Mouse (Mus musculus) stomach, embryonic 16.5 days (tissue): Measurements from ENCODE around the gene Unkl. TPM values are rescaled to one million over a fixed set of nuclear protein-coding genes. Genes with fewer than 3 reads are reported as not detected.

ENCODE experiments used
- ATAC-seq: fragments of 200-750 bp; cut with Nextera tagmentation; 2 replicates; pipeline ENCODE4 v1.8.0; 2017; ENCODE audit warnings: moderate number of reproducible peaks, moderate TSS enrichment; ENCODE audit not compliant: insufficient read depth, low FRiP score
- H3K27ac ChIP-seq: fragments of 300-500 bp; sonication (generic); 2 replicates; pipeline ENCODE4 v1.5.1; 2014; ENCODE audit warnings: low read length
- H3K27me3 ChIP-seq: fragments of 300-500 bp; sonication (generic); 2 replicates; pipeline ENCODE4 v1.6.1; 2014; ENCODE audit warnings: low read length, control low read depth, mixed read lengths; ENCODE audit not compliant: control insufficient read depth, insufficient read depth
- H3K36me3 ChIP-seq: fragments of 300-500 bp; sonication (generic); 2 replicates; pipeline ENCODE4 v1.6.1; 2014; ENCODE audit warnings: low read length; ENCODE audit not compliant: control insufficient read depth, insufficient read depth
- H3K4me1 ChIP-seq: fragments of 300-500 bp; sonication (generic); 2 replicates; pipeline ENCODE4 v1.6.1; 2014; ENCODE audit warnings: low read length, control low read depth, mixed read lengths; ENCODE audit not compliant: control insufficient read depth, insufficient read depth
- H3K4me2 ChIP-seq: fragments of 300-500 bp; sonication (generic); 2 replicates; pipeline ENCODE4 v1.6.1; 2014; ENCODE audit warnings: low read depth, low read length, mixed read lengths
- H3K4me3 ChIP-seq: fragments of 300-500 bp; sonication (generic); replicated peaks from 2 replicates; pipeline ENCODE4 v1.5.1; 2014; ENCODE audit warnings: mild to moderate bottlenecking, low read length
- H3K9ac ChIP-seq: fragments of 300-500 bp; sonication (generic); 2 replicates; pipeline ENCODE4 v1.6.1; 2014; ENCODE audit warnings: low read length
- H3K9me3 ChIP-seq: fragments of 300-500 bp; sonication (generic); replicated peaks from 2 replicates; pipeline ENCODE4 v1.6.1; 2016; ENCODE audit warnings: low read length, control low read depth; ENCODE audit not compliant: control insufficient read depth
- WGBS: fragments of 180-500 bp; shearing (Covaris S2); extraction: QIAGEN DNeasy Blood & Tissue Kit; methylation state at CpG from one replicate; pipeline ENCODE4 v1.1.7; 2014; 5-methylcytosine and 5-hydroxymethylcytosine counted together
- polyA plus RNA-seq: library from polyadenylated mRNA; unstranded; fragments of >200 nt; fragmentation: Nextera tagmentation; extraction: Ambion mirVana; gene quantifications from 2 replicates; pipeline ENCODE4 v1.2.1, GENCODE M21; 2015

Unkl gene
- polyA plus RNA-seq = 6.9 and 9.0 TPM in 2 replicates

DNA sequence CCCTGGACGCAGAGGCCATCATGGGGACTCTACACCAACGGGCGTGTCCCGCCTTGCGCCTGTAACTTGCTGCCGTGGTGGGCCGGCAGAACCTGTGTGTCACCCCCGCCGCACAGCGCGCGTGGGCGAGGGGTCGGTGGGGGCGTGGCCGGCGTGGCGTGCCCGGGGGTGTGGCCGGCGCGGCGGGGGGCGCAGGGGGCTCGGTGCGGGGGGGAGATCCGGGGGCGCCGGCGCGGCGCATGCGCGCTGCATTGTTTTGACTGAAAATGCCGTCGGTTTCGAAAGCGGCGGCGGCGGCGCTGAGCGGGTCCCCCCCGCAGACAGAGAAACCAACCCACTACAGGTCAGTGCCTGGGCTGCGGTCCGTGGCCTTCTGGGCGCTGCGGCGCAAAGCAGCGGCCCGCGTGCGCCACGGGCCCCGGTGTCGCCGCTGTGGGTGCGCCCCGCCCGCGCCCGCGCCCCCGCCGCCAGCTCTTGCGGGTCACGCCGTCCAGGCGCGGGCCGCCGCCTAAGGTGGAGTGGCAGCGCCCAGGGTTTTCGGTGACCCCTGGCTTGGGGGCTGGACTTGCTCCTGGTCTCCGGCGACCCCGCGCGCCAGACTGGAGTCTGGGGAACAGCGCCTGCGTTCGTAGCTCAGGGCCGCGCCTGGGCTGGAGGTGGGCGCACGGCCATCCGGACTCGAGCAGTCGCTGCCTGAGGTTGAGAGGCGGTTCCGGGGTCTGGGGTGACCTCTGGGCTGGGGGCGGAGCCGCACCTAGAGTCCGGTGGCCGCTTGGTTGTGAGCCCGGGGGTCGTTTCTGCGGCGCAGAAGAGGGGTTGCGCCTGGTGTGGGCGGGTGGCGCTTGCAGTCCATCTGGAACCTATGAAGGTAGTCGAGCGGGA lies at the start of gene Unkl:
Gene Unkl, plus strand, starts transcription at position 248 of the 882 bp plus-strand sequence.
- H3K9me3 ChIP-seq = no peaks in the 10 kb centered on the region
- no peaks in the 10 kb centered on the region for H3K27me3 ChIP-seq
- peak; percentile 46; the same call in 1 of the 2 replicates for ATAC-seq
- H3K27ac ChIP-seq = peak within 1 kb of the TSS; percentile 77
- under 1% methylated on average over 97 of the region's 104 CpGs for WGBS
- H3K4me2 ChIP-seq = peak within 1 kb of the TSS; percentile 93
- H3K4me1 ChIP-seq = peaks cover 26% of the 10 kb centered on the region
- H3K36me3 ChIP-seq = no peaks in the 10 kb centered on the region
- H3K4me3 ChIP-seq = peak within 1 kb of the TSS; percentile 96
- H3K9ac ChIP-seq = peak within 1 kb of the TSS; percentile 97

- H3K4me1 ChIP-seq = peaks cover 7% of the 10 kb centered on the region
- no peak overlapping the region for H3K27ac ChIP-seq
- H3K27me3 ChIP-seq = no peaks in the 10 kb centered on the region
- H3K9me3 ChIP-seq = no peaks in the 10 kb centered on the region
- no peak overlapping the region for H3K4me2 ChIP-seq
- H3K36me3 ChIP-seq = no peaks in the 10 kb centered on the region
- no peak overlapping the region for H3K9ac ChIP-seq
- ATAC-seq = no peak
- WGBS = 83% methylated on average over 1 of the region's 1 CpGs
- H3K4me3 ChIP-seq = no peak overlapping the region
These were observed 49.4 kb upstream of the Unkl start for GRCm38 (mm10) chr17:25138803-25139202.

DNA sequence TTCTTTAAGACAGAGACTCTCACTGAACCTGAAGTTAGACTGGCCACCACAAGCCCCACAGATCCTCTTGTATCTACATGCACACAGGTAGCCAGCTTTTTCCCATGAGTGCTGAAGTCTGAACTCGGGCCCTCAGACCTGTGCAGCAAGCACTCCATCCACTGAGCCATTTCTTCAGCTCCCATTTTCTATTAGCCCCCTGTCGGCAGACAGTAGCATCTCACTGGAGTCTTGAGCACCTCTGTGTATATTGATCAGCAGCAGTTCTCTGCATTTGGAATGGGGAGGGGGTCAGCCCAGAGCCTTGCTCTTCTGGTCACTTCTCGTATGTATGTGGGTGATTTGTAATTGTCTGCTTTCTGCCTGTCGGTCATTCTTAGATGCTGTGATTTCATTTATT lies 48.2 kb upstream of the Unkl start:
- 62% methylated on average over 4 of the region's 4 CpGs for WGBS
- H3K36me3 ChIP-seq = no peaks in the 10 kb centered on the region
- no peaks in the 10 kb centered on the region for H3K4me1 ChIP-seq
- H3K9ac ChIP-seq = no peak overlapping the region
- no peak overlapping the region for H3K4me2 ChIP-seq
- no peaks in the 10 kb centered on the region for H3K9me3 ChIP-seq
- H3K27me3 ChIP-seq = no peaks in the 10 kb centered on the region
- no peak overlapping the region for H3K4me3 ChIP-seq
- no peak overlapping the region for H3K27ac ChIP-seq
- ATAC-seq = no peak

DNA sequence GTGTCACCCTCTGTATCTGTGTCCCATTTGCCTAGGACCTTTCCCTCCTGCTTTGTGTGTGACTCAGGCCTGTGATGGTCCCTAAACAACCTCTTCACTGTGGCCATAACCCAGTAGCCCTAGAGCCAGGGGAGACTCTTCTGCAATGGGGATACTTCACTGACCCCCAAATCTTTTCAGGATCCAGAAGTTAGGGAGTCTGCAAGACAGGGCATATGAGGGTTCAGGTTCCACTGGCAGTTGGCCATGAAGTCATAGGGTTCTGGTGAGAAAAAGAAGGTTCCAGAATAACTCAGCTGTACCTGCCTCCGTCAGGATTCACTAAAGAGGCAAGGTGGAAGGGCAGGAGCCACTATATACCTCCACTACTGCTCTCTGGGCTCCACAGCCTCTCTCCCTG lies 26.0 kb upstream of the Unkl start, which contains the start of gene Ccdc154:
Gene Ccdc154, plus strand, starts transcription at position 301 of the 400 bp plus-strand sequence.
- peaks cover 5% of the 10 kb centered on the region; the same call in 1 of the 2 replicates for H3K4me1 ChIP-seq
- ATAC-seq = no peak
- WGBS = 95% methylated on average over 1 of the region's 1 CpGs
- no peak within 1 kb of the TSS for H3K4me3 ChIP-seq
- peaks cover 4% of the 10 kb centered on the region for H3K36me3 ChIP-seq
- no peak within 1 kb of the TSS for H3K9ac ChIP-seq
- H3K27me3 ChIP-seq = no peaks in the 10 kb centered on the region
- no peaks in the 10 kb centered on the region for H3K9me3 ChIP-seq
- no peak within 1 kb of the TSS for H3K4me2 ChIP-seq
- 0 out of 2 replicates have a peak within 1 kb of the TSS, but pooled peaks have one; percentile 1 for H3K27ac ChIP-seq

DNA sequence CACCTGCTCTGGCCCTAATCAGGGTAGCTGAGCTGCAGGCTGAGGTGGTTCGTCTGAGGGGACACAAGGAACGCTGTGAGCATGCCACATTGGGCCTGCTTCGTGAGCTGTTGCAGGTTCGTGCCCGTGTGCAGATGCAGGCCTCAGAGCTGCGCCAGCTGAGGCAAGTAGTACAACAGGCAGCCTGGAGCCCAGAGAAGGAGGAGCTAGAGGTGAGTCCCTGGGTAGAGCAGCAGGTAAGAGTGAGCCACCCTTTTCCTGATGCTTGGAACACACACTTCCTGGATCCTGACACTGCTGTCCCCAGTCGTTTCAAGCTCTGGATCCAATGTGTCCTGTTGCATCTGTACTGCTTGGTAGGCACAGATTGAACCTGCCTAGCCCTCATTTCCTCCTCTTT lies 24.8 kb upstream of the Unkl start:
- H3K36me3 ChIP-seq = peaks cover 4% of the 10 kb centered on the region; the same call in 1 of the 2 replicates
- peak; percentile 52; the same call in 1 of the 2 replicates for ATAC-seq
- 0 out of 2 replicates have a peak overlapping the region, but pooled peaks have one; percentile 1 for H3K27ac ChIP-seq
- no peak overlapping the region for H3K4me3 ChIP-seq
- no peaks in the 10 kb centered on the region for H3K27me3 ChIP-seq
- H3K4me2 ChIP-seq = no peak overlapping the region
- whole genome bisulfite sequencing = 65% methylated on average over 7 of the region's 7 CpGs
- H3K9me3 ChIP-seq = no peaks in the 10 kb centered on the region
- no peak overlapping the region; the same call in 1 of the 2 replicates for H3K9ac ChIP-seq
- H3K4me1 ChIP-seq = peaks cover 5% of the 10 kb centered on the region; the same call in 1 of the 2 replicates

- Histone ChIP-seq H3K27me3 (no peaks in the 10 kb centered on the region), H3K4me1 (peaks cover 5% of the 10 kb centered on the region; the same call in 1 of the 2 replicates), H3K9ac (no peak overlapping the region), H3K27ac (no peak overlapping the region), H3K9me3 (no peaks in the 10 kb centered on the region), H3K4me3 (no peak overlapping the region), H3K4me2 (no peak overlapping the region), H3K36me3 (peaks cover 3% of the 10 kb centered on the region; the same call in 1 of the 2 replicates)
- 80% methylated on average over 3 of the region's 3 CpGs for WGBS
- ATAC-seq = no peak
These were observed 23.4 kb upstream of the Unkl start for GRCm38 (mm10) chr17:25164770-25165169.

GRCm38 (mm10) chr17:25165970-25166671 lies 22.1 kb upstream of the Unkl start:
- Histone ChIP-seq H3K9ac (no peak overlapping the region; the same call in 1 of the 2 replicates), H3K9me3 (no peaks in the 10 kb centered on the region), H3K27ac (no peak overlapping the region), H3K36me3 (no peaks in the 10 kb centered on the region), H3K27me3 (no peaks in the 10 kb centered on the region), H3K4me3 (no peak overlapping the region), H3K4me2 (no peak overlapping the region), H3K4me1 (peaks cover 5% of the 10 kb centered on the region; the same call in 1 of the 2 replicates)
- WGBS = 32% methylated on average over 6 of the region's 6 CpGs
- no peak for ATAC-seq

DNA sequence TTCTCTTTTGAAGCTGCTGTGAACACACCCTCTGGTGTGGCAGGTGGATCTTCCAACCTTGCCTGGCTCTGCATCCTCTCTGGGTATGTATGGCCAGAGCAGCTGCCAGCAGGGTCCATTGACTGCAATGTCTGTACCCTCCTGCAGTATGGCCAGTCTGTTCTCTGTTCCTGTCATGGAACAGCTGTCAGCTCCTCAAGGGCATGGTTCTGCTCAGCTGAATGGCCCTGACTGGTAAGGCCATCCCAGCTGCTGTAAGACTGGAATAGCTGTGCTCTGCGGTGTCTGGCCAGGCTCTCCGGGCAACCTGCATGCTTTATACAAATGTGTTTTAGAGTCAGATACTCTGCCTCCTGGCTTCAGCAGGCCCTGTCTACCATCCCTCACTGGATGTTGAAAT lies 18.5 kb upstream of the Unkl start:
- Histone ChIP-seq H3K27ac (no peak overlapping the region), H3K9me3 (no peaks in the 10 kb centered on the region), H3K4me3 (no peak overlapping the region), H3K4me1 (peaks cover 5% of the 10 kb centered on the region; the same call in 1 of the 2 replicates), H3K9ac (no peak overlapping the region), H3K27me3 (no peaks in the 10 kb centered on the region), H3K36me3 (no peaks in the 10 kb centered on the region), H3K4me2 (no peak overlapping the region)
- ATAC-seq = no peak
- 93% methylated on average over 2 of the region's 2 CpGs for WGBS

DNA sequence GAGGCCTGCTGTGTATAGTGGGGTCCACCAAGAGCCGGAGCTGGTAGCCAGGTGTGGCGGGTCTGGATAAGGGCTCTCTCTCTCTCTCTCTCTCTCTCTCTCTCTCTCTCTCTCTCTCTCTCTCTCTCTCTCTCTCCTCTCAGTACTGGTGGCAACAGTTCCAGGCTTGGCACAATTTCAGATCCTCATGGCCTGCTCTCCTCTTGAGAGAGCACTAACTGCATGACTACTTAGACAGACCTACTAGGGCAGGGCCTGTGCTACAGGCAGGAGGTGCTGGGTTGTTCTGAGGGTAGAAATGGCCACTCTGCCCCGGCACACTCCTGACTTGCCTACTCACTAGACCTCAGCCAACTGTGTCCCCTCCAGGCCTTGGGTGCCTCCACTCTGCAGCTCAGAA lies 15.6 kb upstream of the Unkl start:
- no peak overlapping the region for H3K9ac ChIP-seq
- no peaks in the 10 kb centered on the region for H3K9me3 ChIP-seq
- ATAC-seq = no peak
- H3K27ac ChIP-seq = no peak overlapping the region
- no peak overlapping the region for H3K4me3 ChIP-seq
- no peak overlapping the region for H3K4me2 ChIP-seq
- no peaks in the 10 kb centered on the region for H3K27me3 ChIP-seq
- no peaks in the 10 kb centered on the region for H3K4me1 ChIP-seq
- WGBS = 79% methylated on average over 3 of the region's 3 CpGs
- H3K36me3 ChIP-seq = no peaks in the 10 kb centered on the region
